Mouse (Mus musculus) midbrain, embryonic 14.5 days (tissue): ENCODE data around the gene Srp9. TPM values are rescaled to one million over a fixed set of nuclear protein-coding genes. Genes with fewer than 3 reads are reported as not detected.

Experiments used
- ATAC-seq: fragments of 200-750 bp; cut with Nextera tagmentation; 2 replicates; pipeline ENCODE4 v1.8.0; 2017; ENCODE audit warnings: moderate number of reproducible peaks, moderate library complexity; ENCODE audit not compliant: low FRiP score, low TSS enrichment
- DNase-seq: peaks from one replicate; pipeline ENCODE4 v3.0.0-alpha.2; 2015
- H3K27ac ChIP-seq: fragments of 300-500 bp; sonication (generic); replicated peaks from 2 replicates; pipeline ENCODE4 v1.5.1; 2014; ENCODE audit warnings: mild to moderate bottlenecking, low read depth, low read length, moderate library complexity
- H3K27me3 ChIP-seq: fragments of 300-500 bp; sonication (generic); 2 replicates; pipeline ENCODE4 v1.6.1; 2014; ENCODE audit warnings: low read length, control low read depth, mixed read lengths; ENCODE audit not compliant: control insufficient read depth, insufficient read depth
- H3K36me3 ChIP-seq: fragments of 300-500 bp; sonication (generic); 2 replicates; pipeline ENCODE4 v1.6.1; 2014; ENCODE audit warnings: low read length, control low read depth; ENCODE audit not compliant: control insufficient read depth, insufficient read depth
- H3K4me1 ChIP-seq: fragments of 300-500 bp; sonication (generic); 2 replicates; pipeline ENCODE4 v1.6.1; 2014; ENCODE audit warnings: mild to moderate bottlenecking, antibody characterized with exemption, low read length, control low read depth; ENCODE audit not compliant: control insufficient read depth, insufficient read depth
- H3K4me2 ChIP-seq: fragments of 300-500 bp; sonication (generic); 2 replicates; pipeline ENCODE4 v1.6.1; 2014; ENCODE audit warnings: mild to moderate bottlenecking, low read length, moderate library complexity
- H3K4me3 ChIP-seq: fragments of 300-500 bp; sonication (generic); replicated peaks from 2 replicates; pipeline ENCODE4 v1.5.1; 2014; ENCODE audit warnings: low read depth, low read length
- H3K9ac ChIP-seq: fragments of 300-500 bp; sonication (generic); replicated peaks from 2 replicates; pipeline ENCODE4 v1.6.1; 2014; ENCODE audit warnings: mild to moderate bottlenecking, low read length, moderate library complexity
- H3K9me3 ChIP-seq: fragments of 300-500 bp; sonication (generic); 2 replicates; pipeline ENCODE4 v1.6.1; 2016; ENCODE audit warnings: low read length, control low read depth, mixed read lengths; ENCODE audit not compliant: control insufficient read depth
- WGBS: fragments of 180-500 bp; shearing (Covaris S2); extraction: QIAGEN DNeasy Blood & Tissue Kit; methylation state at CpG from one replicate; pipeline ENCODE4 v1.1.7; 2014; 5-methylcytosine and 5-hydroxymethylcytosine counted together
- polyA plus RNA-seq: library from polyadenylated mRNA; unstranded; fragments of >200 nt; fragmentation: Nextera tagmentation; extraction: Ambion mirVana; gene quantifications from 2 replicates; pipeline ENCODE4 v1.2.1, GENCODE M21; 2014

The Srp9 gene
- polyA plus RNA-seq, 1 experiment from 2014 or later: 151 TPM

- Histone ChIP-seq H3K4me1 (no peaks in the 10 kb centered on the region), H3K4me3 (no peak overlapping the region), H3K27me3 (no peaks in the 10 kb centered on the region), H3K9me3 (no peaks in the 10 kb centered on the region), H3K4me2 (no peak overlapping the region), H3K36me3 (no peaks in the 10 kb centered on the region), H3K27ac (no peak overlapping the region), H3K9ac (no peak overlapping the region)
- 76% methylated on average over 14 of the region's 14 CpGs for WGBS
- ATAC-seq: no peak
- no peak for DNase-seq
Measured at GRCm38 (mm10) chr1:182111386-182112317, 12.9 kb upstream of the Srp9 start.

- Histone ChIP-seq H3K36me3 (no peaks in the 10 kb centered on the region), H3K4me3 (no peak overlapping the region), H3K9ac (no peak overlapping the region), H3K27me3 (no peaks in the 10 kb centered on the region), H3K4me1 (no peaks in the 10 kb centered on the region), H3K9me3 (no peaks in the 10 kb centered on the region), H3K27ac (no peak overlapping the region), H3K4me2 (no peak overlapping the region)
- DNase-seq (no peak), ATAC-seq (no peak)
- WGBS: 90% methylated on average over 15 of the region's 15 CpGs
Measured at GRCm38 (mm10) chr1:182112385-182112784, 12.2 kb upstream of the Srp9 start.

- no peak overlapping the region for H3K4me3 ChIP-seq
- no peaks in the 10 kb centered on the region for H3K36me3 ChIP-seq
- 91% methylated on average over 11 of the region's 11 CpGs for WGBS
- H3K27ac ChIP-seq: no peak overlapping the region
- no peak for ATAC-seq
- DNase-seq: no peak
- no peak overlapping the region for H3K9ac ChIP-seq
- H3K27me3 ChIP-seq: no peaks in the 10 kb centered on the region
- H3K4me1 ChIP-seq: no peaks in the 10 kb centered on the region
- H3K4me2 ChIP-seq: no peak overlapping the region
- H3K9me3 ChIP-seq: no peaks in the 10 kb centered on the region
Measured at GRCm38 (mm10) chr1:182113131-182113530, 11.4 kb upstream of the Srp9 start.

GRCm38 (mm10) chr1:182113587-182114500 is 10.7 kb upstream of the Srp9 start:
- H3K9me3 ChIP-seq: no peaks in the 10 kb centered on the region

GRCm38 (mm10) chr1:182115197-182115596 is 9.3 kb upstream of the Srp9 start:
- Histone ChIP-seq H3K36me3 (no peaks in the 10 kb centered on the region), H3K9ac (no peak overlapping the region), H3K4me3 (no peak overlapping the region), H3K9me3 (no peaks in the 10 kb centered on the region), H3K27me3 (no peaks in the 10 kb centered on the region), H3K4me2 (no peak overlapping the region), H3K27ac (no peak overlapping the region), H3K4me1 (no peaks in the 10 kb centered on the region)
- 25% methylated on average over 5 of the region's 5 CpGs for WGBS
- DNase-seq (peak; percentile 68), ATAC-seq (no peak)

More at GRCm38 (mm10) chr1:182113587-182114500, 10.7 kb upstream of the Srp9 start:
- no peak for DNase-seq
- Histone ChIP-seq H3K4me2 (no peak overlapping the region), H3K27me3 (no peaks in the 10 kb centered on the region), H3K4me3 (no peak overlapping the region), H3K9ac (no peak overlapping the region), H3K36me3 (no peaks in the 10 kb centered on the region), H3K27ac (no peak overlapping the region), H3K4me1 (no peaks in the 10 kb centered on the region)
- WGBS: 37% methylated on average over 19 of the region's 19 CpGs
- no peak; the same call in 1 of the 2 replicates for ATAC-seq

- Histone ChIP-seq H3K4me2 (no peak overlapping the region), H3K9ac (no peak overlapping the region), H3K4me3 (no peak overlapping the region), H3K4me1 (no peaks in the 10 kb centered on the region), H3K36me3 (no peaks in the 10 kb centered on the region), H3K27me3 (no peaks in the 10 kb centered on the region), H3K27ac (no peak overlapping the region), H3K9me3 (no peaks in the 10 kb centered on the region)
- 55% methylated on average over 7 of the region's 7 CpGs for WGBS
- DNase-seq (peak; percentile 63), ATAC-seq (no peak)
Measured at GRCm38 (mm10) chr1:182115651-182116408, 8.7 kb upstream of the Srp9 start.

GRCm38 (mm10) chr1:182122413-182122812 is 2.1 kb upstream of the Srp9 start:
- WGBS: 82% methylated on average over 4 of the region's 4 CpGs
- DNase-seq: no peak
- H3K27me3 ChIP-seq: no peaks in the 10 kb centered on the region
- H3K4me1 ChIP-seq: peaks cover 10% of the 10 kb centered on the region; the same call in 1 of the 2 replicates
- H3K9ac ChIP-seq: no peak overlapping the region
- no peak overlapping the region for H3K4me2 ChIP-seq
- no peak overlapping the region for H3K4me3 ChIP-seq
- no peaks in the 10 kb centered on the region for H3K9me3 ChIP-seq
- no peak for ATAC-seq
- H3K27ac ChIP-seq: no peak overlapping the region
- H3K36me3 ChIP-seq: no peaks in the 10 kb centered on the region

- Histone ChIP-seq H3K9me3 (no peaks in the 10 kb centered on the region), H3K36me3 (peaks cover 8% of the 10 kb centered on the region), H3K27ac (peak overlapping the region; percentile 77), H3K27me3 (no peaks in the 10 kb centered on the region), H3K4me2 (peak overlapping the region; percentile 70), H3K4me3 (peak overlapping the region; percentile 84), H3K4me1 (peaks cover 10% of the 10 kb centered on the region; the same call in 1 of the 2 replicates), H3K9ac (peak overlapping the region; percentile 72)
- DNase-seq: peak; percentile 91
- ATAC-seq: peak; percentile 93
- under 1% methylated on average over 33 of the region's 33 CpGs for WGBS
Measured at GRCm38 (mm10) chr1:182124924-182125368, 409 bp downstream of the Srp9 start.
